Mouse (Mus musculus) Patski (cell line): ENCODE results near the gene Sprr2a1. TPM values are rescaled to one million over a fixed set of nuclear protein-coding genes. Genes with fewer than 3 reads are reported as not detected.
"Not testable (repeated sequence)": the region's sequence is repeated elsewhere in the genome, so short reads cannot be mapped to it uniquely, and the experiment has no call there.

Experiments
- ATAC-seq: fragments of 100-300 bp; one replicate; pipeline ENCODE4 v1.8.0; 2021
- CTCF ChIA-PET: fragments of 350-600 bp; sonication (Branson Sonifier 250); formaldehyde crosslinking; loops from one replicate; lab custom pipeline; 2022; ENCODE audit warnings: inconsistent platforms; lab: Charles Lee
- POLR2A ChIA-PET: fragments of 350-600 bp; sonication (Branson Sonifier 250); formaldehyde crosslinking; loops from one replicate; lab custom pipeline; 2022; ENCODE audit warnings: antibody characterized with exemption, inconsistent platforms; lab: Charles Lee
- DNase-seq: peaks from one replicate; pipeline ENCODE4 v3.0.0-alpha.2; 2011; ENCODE audit warnings: low read depth, low spot score
- H3K27me3 ChIP-seq: fragments of 371-371 bp; one replicate; pipeline ENCODE4 v1.5.1; 2021
- in situ Hi-C: fragments of 300-500 bp; cut with MboI; formaldehyde crosslinking; loops from 3 replicates; pipeline ENCODE4 v1.11.1; 2018; ENCODE audit warnings: low pct_unique_long_range_greater_than_20kb, mixed read lengths
- polyA plus RNA-seq: library from polyadenylated mRNA; unstranded; gene quantifications from one replicate; pipeline ENCODE4 v1.2.3, GENCODE M21; 2021

Sprr2a1 gene
- polyA plus RNA-seq, 1 experiment from 2014 or later, result not detected

GRCm38 (mm10) chr3:92246245-92246644 is 30.6 kb downstream of the Sprr2a1 start:
- POLR2A ChIA-PET, result not testable (repeated sequence)
- ATAC-seq, result peak; percentile 56

DNA sequence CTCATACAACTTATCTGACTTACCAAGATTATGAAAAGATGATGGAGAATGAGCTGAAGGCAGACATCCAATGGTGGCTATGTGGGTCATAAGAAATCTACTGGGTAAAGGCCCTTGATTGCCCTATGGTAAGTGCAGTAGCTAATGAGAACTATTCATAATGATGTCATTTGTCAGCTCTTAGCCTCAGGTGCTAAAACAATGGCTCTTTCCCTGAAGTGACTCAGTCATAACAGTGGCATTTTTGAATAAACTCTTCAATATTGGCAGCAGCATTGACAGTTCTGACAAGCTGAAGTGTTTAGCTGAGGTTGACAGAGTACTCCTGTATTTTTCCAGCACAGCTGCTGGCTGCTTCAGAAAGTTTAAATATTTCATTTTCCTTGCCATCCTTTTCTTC is 32.9 kb downstream of the Sprr2a1 start:
- POLR2A ChIA-PET, CTCF ChIA-PET, DNase-seq, ATAC-seq, H3K27me3 ChIP-seq, in situ Hi-C loops: not testable (repeated sequence)

More at GRCm38 (mm10) chr3:92246245-92246644, 30.6 kb downstream of the Sprr2a1 start:
- in situ Hi-C loops, CTCF ChIA-PET, DNase-seq, H3K27me3 ChIP-seq: not testable (repeated sequence)

DNA sequence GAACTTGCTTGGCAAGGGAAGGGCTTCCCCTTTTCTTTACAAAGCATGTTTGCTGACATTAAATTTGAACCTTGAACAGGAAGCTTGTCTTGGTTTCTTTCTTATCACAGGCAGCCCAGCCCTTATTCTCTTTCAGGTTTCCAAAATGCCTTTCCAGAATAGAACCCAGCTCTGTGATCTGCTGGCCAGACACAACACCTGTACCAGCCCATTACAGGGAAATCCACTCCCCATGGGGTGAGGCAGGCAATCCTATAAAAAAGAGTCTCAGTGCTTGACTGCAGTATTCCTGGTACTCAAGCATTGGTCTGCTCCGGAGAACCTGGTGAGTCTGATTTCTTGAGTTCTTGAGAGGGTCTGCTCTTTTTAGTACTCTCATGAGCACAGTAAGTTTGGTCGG is 34.9 kb downstream of the Sprr2a1 start:
- ATAC-seq, DNase-seq, in situ Hi-C loops, POLR2A ChIA-PET, CTCF ChIA-PET, H3K27me3 ChIP-seq: not testable (repeated sequence)

DNA sequence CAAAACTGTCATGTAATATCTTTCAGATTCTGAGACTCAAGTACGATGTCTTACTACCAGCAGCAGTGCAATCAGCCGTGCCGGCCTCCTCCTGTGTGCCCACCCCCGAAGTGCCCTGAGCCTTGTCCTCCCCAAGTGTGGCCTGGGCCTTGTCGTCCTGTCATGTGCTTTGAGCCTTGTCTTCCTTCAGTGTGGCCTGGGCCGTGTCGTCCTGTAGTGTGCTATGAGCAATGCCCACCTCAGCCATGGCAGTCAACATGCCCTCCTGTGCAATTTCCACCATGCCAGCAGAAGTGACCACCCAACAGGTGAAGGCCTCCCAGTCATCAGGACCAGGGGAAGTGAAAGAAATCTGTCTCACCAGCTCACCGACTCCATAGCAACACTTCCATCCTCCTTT is 38.3 kb downstream of the Sprr2a1 start:
- in situ Hi-C loops, DNase-seq, CTCF ChIA-PET, POLR2A ChIA-PET, H3K27me3 ChIP-seq: not testable (repeated sequence)
- ATAC-seq, result peak; percentile 7

GRCm38 (mm10) chr3:92258526-92258925 is 42.9 kb downstream of the Sprr2a1 start:
- CTCF ChIA-PET, POLR2A ChIA-PET: not testable (repeated sequence)

DNA sequence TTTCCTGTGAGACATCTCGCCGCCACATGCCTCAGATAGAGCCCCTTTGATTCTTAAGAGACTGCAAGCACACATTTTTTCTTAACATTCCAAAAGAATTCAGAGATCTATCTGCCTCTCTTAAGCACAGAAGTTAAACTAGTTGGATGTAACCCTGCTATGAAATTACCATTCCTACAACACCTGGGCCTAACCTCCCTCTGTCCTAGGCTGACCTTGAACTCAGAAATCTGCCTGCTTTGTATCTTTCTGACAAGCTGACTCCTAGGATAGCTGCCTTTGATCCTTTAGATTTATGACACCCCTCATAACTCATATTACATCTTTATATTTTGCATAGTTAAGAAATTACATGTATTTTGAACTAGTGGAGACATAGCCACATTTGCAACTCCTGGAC is 47.9 kb downstream of the Sprr2a1 start:
- H3K27me3 ChIP-seq, POLR2A ChIA-PET, CTCF ChIA-PET, ATAC-seq, in situ Hi-C loops, DNase-seq: not testable (repeated sequence)

More at GRCm38 (mm10) chr3:92258526-92258925, 42.9 kb downstream of the Sprr2a1 start:
- H3K27me3 ChIP-seq, DNase-seq, in situ Hi-C loops, ATAC-seq: not testable (repeated sequence)

Other genes with a start within 250 kb of the Sprr2a1 start
- not detected for gene Pglyrp3, start 201.2 kb upstream of the Sprr2a1 start, polyA plus RNA-seq
- not detected for gene Lor, start 132.7 kb upstream of the Sprr2a1 start, polyA plus RNA-seq
- not detected for gene Prr9, start 91.9 kb upstream of the Sprr2a1 start, polyA plus RNA-seq
- gene Lelp1, start 73.1 kb upstream of the Sprr2a1 start, polyA plus RNA-seq, result not detected
- 0.19 TPM for gene Sprr2a2, start 121 bp downstream of the Sprr2a1 start, polyA plus RNA-seq
- not detected for gene Sprr2a3, start 69.6 kb downstream of the Sprr2a1 start, polyA plus RNA-seq
- gene Sprr2b, start 100.8 kb downstream of the Sprr2a1 start, polyA plus RNA-seq, result not detected
- not detected for gene Sprr2d, start 123.3 kb downstream of the Sprr2a1 start, polyA plus RNA-seq
- not detected for gene Sprr2e, start 136.3 kb downstream of the Sprr2a1 start, polyA plus RNA-seq
- not detected for gene Sprr2f, start 149.4 kb downstream of the Sprr2a1 start, polyA plus RNA-seq
- gene Sprr2h, start 169.9 kb downstream of the Sprr2a1 start, polyA plus RNA-seq, result not detected
- gene Sprr2i, start 192.2 kb downstream of the Sprr2a1 start, polyA plus RNA-seq, result not detected
- not detected for gene Sprr2j-ps, start 202.3 kb downstream of the Sprr2a1 start, polyA plus RNA-seq
- 11.3 TPM for gene Gm9774, start 213.6 kb downstream of the Sprr2a1 start, polyA plus RNA-seq
- gene Sprr2k, start 216.8 kb downstream of the Sprr2a1 start, polyA plus RNA-seq, result not detected
- 0.19 TPM for gene Sprr1b, start 223.0 kb downstream of the Sprr2a1 start, polyA plus RNA-seq
- not detected for gene Sprr3, start 242.9 kb downstream of the Sprr2a1 start, polyA plus RNA-seq